Mouse (Mus musculus) hindbrain, embryonic 10.5 days (tissue): ENCODE measurements around the gene Stk26. TPM values are rescaled to one million over a fixed set of nuclear protein-coding genes. Genes with fewer than 3 reads are reported as not detected.

ENCODE experiments used
- polyA plus RNA-seq: library from polyadenylated mRNA; unstranded; fragments of >200 nt; fragmentation: Nextera tagmentation; extraction: Ambion mirVana; gene quantifications from 2 replicates; pipeline ENCODE4 v1.2.1, GENCODE M21; 2016

Gene Stk26
- polyA plus RNA-seq, 1 experiment from 2014 or later: 2.3 TPM

Other genes with a start within 250 kb of the Stk26 start
- 0.14 and 0.17 TPM in 2 replicates for gene Frmd7, start 101.7 kb downstream of the Stk26 start, polyA plus RNA-seq
- gene Rap2c, start 177.0 kb downstream of the Stk26 start, polyA plus RNA-seq: 17.2 and 20.2 TPM in 2 replicates